Mouse (Mus musculus): Measurements from ENCODE around the gene Psmg3.

DNA sequence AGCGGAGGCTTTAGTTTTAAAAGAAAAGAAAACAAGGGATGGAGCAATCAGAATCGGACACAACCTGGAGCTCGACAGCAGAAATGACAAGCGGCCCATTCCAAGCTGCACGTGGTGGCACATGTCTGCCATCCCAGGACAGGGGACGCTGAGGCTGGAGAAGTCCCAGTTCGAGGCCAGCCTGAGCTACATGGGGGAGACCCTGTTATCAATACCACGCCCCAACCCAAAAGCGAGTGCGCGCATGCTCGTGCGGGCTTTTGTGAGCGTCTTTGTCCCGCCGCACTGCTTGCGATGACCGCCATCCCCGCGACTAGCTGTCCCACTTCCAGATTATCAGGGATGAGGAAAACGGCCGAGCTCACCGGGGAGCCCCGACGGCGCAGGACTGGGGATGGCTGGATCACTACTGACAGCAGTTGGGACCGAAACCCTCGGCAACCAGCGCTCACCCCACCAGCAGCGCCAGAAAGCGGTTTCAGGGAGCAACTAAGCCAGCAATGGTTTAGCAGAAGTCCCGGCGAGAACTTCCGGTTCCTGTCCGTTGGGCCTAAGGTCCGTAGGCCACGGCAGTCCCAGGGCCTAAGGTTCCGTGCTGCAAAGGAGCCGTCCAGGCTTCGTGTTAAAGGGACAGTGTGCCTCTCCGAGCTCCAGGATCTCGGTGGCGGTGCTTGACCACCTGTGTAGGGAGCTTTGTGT, at the start of gene Psmg3, which contains the start of gene Gm26938:
- TF ChIP-seq CTCF (IDR thresholded peaks at IDR 0.05; ENCODE audit: insufficient read depth, low read length) (no peak), POLR2A (IDR thresholded peaks at IDR 0.05; ENCODE audit: borderline replicate concordance, extremely low read depth, low read depth, low read length) (peak; percentile 90; the same call in 1 of the 2 replicates)

Measured in lung, adult 2 months (tissue).